Comparison of ENCODE assay signal across 16 mouse cellular contexts in genomic region chr19:4720112-4720511, GRCm38 (mm10). TPM values are rescaled to one million over a fixed set of nuclear protein-coding genes. Genes with fewer than 3 reads are reported as not detected.
DNase-seq lines count a peak whose midpoint lies in the region; ATAC-seq and TF ChIP-seq lines count a peak whose summit lies in the region.
"Had no signal": no experiment of that assay in that cellular context is flagged by ENCODE, and none has a peak within 500 bp of the region (broad histone marks: within the 10 kb centered on the region; RNA-seq: fewer than 3 reads in every experiment).

No protein-coding gene starts in this region.

- no peak for ATAC-seq in kidney, postnatal 0 days (replicated peaks; ENCODE audit: low FRiP score, low read depth)
- no peak for ATAC-seq in lung, embryonic 16.5 days (ENCODE audit: low read depth)
- ATAC-seq in intestine, embryonic 14.5 days (replicated peaks; ENCODE audit: low FRiP score, low TSS enrichment, low read depth), result no peak
- no peak for ATAC-seq in stomach, embryonic 16.5 days (ENCODE audit: insufficient read depth, low FRiP score)
- ATAC-seq: forebrain, embryonic 15.5 days had no signal

- peak overlapping the region; percentile 72 for H3K27ac ChIP-seq in kidney, postnatal 0 days
- no peak overlapping the region for H3K27ac ChIP-seq in lung, embryonic 16.5 days (ENCODE audit: low read length)
- no peak overlapping the region for H3K27ac ChIP-seq in intestine, embryonic 14.5 days (ENCODE audit: low read depth)
- peak overlapping the region; percentile 86 for H3K27ac ChIP-seq in stomach, embryonic 16.5 days (ENCODE audit: low read length)
- H3K27ac ChIP-seq: forebrain, embryonic 15.5 days; heart, embryonic 13.5 days; limb, embryonic 13.5 days; midbrain, embryonic 10.5 days; neural tube, embryonic 13.5 days had no signal

- H3K9ac ChIP-seq in kidney, postnatal 0 days (ENCODE audit: low read depth, low read length), result no peak overlapping the region
- H3K9ac ChIP-seq in lung, embryonic 16.5 days (ENCODE audit: low read length), result no peak overlapping the region
- no peak overlapping the region for H3K9ac ChIP-seq in intestine, embryonic 14.5 days (ENCODE audit: low read length)
- peak overlapping the region; percentile 57 for H3K9ac ChIP-seq in stomach, embryonic 16.5 days (ENCODE audit: low read length)
- H3K9ac ChIP-seq: forebrain, embryonic 15.5 days; limb, embryonic 13.5 days; neural tube, embryonic 13.5 days had no signal

- no peak for DNase-seq in kidney, postnatal 0 days (ENCODE audit: low spot score)
- DNase-seq in kidney, postnatal 4 days, result no peak
- DNase-seq in lung, postnatal 25 days (ENCODE audit: low spot score), result no peak
- no peak for DNase-seq in intestine, embryonic 14.5 days (ENCODE audit: low spot score)
- DNase-seq in gastrocnemius, adult 8-10 months (ENCODE audit: low spot score in 2 of 2), result no peak
- DNase-seq: heart, postnatal 4 days had no signal

- peaks cover 6% of the 10 kb centered on the region; the same call in 1 of the 2 replicates for H3K4me1 ChIP-seq in kidney, postnatal 0 days (replicated peaks; ENCODE audit: insufficient read depth, low read length)
- peaks cover 5% of the 10 kb centered on the region for H3K4me1 ChIP-seq in lung, embryonic 16.5 days (replicated peaks; ENCODE audit: control insufficient read depth, insufficient read depth, low read length)
- no peaks in the 10 kb centered on the region for H3K4me1 ChIP-seq in intestine, embryonic 14.5 days (replicated peaks; ENCODE audit: control insufficient read depth, insufficient read depth, low read length)
- peaks cover 7% of the 10 kb centered on the region; the same call in 1 of the 2 replicates for H3K4me1 ChIP-seq in stomach, embryonic 16.5 days (ENCODE audit: control insufficient read depth, insufficient read depth, low read length)
- H3K4me1 ChIP-seq: forebrain, embryonic 15.5 days had no signal

- no peaks in the 10 kb centered on the region for H3K9me3 ChIP-seq in kidney, postnatal 0 days (replicated peaks; ENCODE audit: low read length)
- no peaks in the 10 kb centered on the region for H3K9me3 ChIP-seq in lung, embryonic 16.5 days (ENCODE audit: control insufficient read depth, low read length)
- H3K9me3 ChIP-seq in intestine, embryonic 14.5 days (ENCODE audit: control insufficient read depth, low read length), result no peaks in the 10 kb centered on the region
- no peaks in the 10 kb centered on the region for H3K9me3 ChIP-seq in stomach, embryonic 16.5 days (replicated peaks; ENCODE audit: control insufficient read depth, low read length)
- H3K9me3 ChIP-seq: forebrain, embryonic 15.5 days; heart, embryonic 13.5 days; limb, embryonic 13.5 days; midbrain, embryonic 10.5 days; neural tube, embryonic 13.5 days had no signal

- no peak for TF ChIP-seq CTCF in kidney, postnatal 0 days (IDR thresholded peaks at IDR 0.05; ENCODE audit: low read depth)

- H3K4me2 ChIP-seq in kidney, postnatal 0 days (ENCODE audit: low read length), result peak overlapping the region; percentile 38
- H3K4me2 ChIP-seq in lung, embryonic 16.5 days (ENCODE audit: low read depth, low read length), result peak overlapping the region; percentile 33; the same call in 1 of the 2 replicates
- peak overlapping the region; percentile 41 for H3K4me2 ChIP-seq in intestine, embryonic 14.5 days (ENCODE audit: low read length)
- peak overlapping the region; percentile 46 for H3K4me2 ChIP-seq in stomach, embryonic 16.5 days (ENCODE audit: low read depth, low read length)
- H3K4me2 ChIP-seq: forebrain, embryonic 15.5 days; neural tube, embryonic 13.5 days had no signal

- H3K36me3 ChIP-seq in kidney, postnatal 0 days (ENCODE audit: insufficient read depth, low read length), result no peaks in the 10 kb centered on the region
- no peaks in the 10 kb centered on the region for H3K36me3 ChIP-seq in lung, embryonic 16.5 days (ENCODE audit: control insufficient read depth, insufficient read depth, low read length)
- H3K36me3 ChIP-seq in intestine, embryonic 14.5 days (ENCODE audit: control insufficient read depth, insufficient read depth, low read length), result no peaks in the 10 kb centered on the region
- no peaks in the 10 kb centered on the region for H3K36me3 ChIP-seq in stomach, embryonic 16.5 days (ENCODE audit: control insufficient read depth, insufficient read depth, low read length)
- H3K36me3 ChIP-seq: heart, embryonic 13.5 days; limb, embryonic 13.5 days had no signal

- H3K4me3 ChIP-seq in kidney, postnatal 0 days (replicated peaks; ENCODE audit: low read depth, low read length), result no peak overlapping the region
- no peak overlapping the region for H3K4me3 ChIP-seq in lung, embryonic 16.5 days (ENCODE audit: low read length)
- no peak overlapping the region for H3K4me3 ChIP-seq in intestine, embryonic 14.5 days (ENCODE audit: low read depth, low read length)
- H3K4me3 ChIP-seq in stomach, embryonic 16.5 days (replicated peaks; ENCODE audit: low read length), result peak overlapping the region; percentile 39
- H3K4me3 ChIP-seq: forebrain, embryonic 15.5 days; heart, embryonic 13.5 days; limb, embryonic 13.5 days; neural tube, embryonic 13.5 days had no signal

- no peaks in the 10 kb centered on the region for H3K27me3 ChIP-seq in kidney, postnatal 0 days (ENCODE audit: insufficient read depth, low read length)
- no peaks in the 10 kb centered on the region for H3K27me3 ChIP-seq in lung, embryonic 16.5 days (ENCODE audit: control insufficient read depth, insufficient read depth, low read depth, low read length)
- H3K27me3 ChIP-seq in intestine, embryonic 14.5 days (replicated peaks; ENCODE audit: control insufficient read depth, insufficient read depth, low read length), result no peaks in the 10 kb centered on the region
- no peaks in the 10 kb centered on the region for H3K27me3 ChIP-seq in stomach, embryonic 16.5 days (ENCODE audit: control insufficient read depth, insufficient read depth, low read length)
- H3K27me3 ChIP-seq: forebrain, embryonic 15.5 days; neural tube, embryonic 13.5 days had no signal

- WGBS in kidney, postnatal 0 days, result 78% methylated on average over 15 of the region's 15 CpGs
- WGBS in lung, embryonic 16.5 days, result 71% methylated on average over 15 of the region's 15 CpGs
- WGBS in intestine, embryonic 14.5 days, result 82% methylated on average over 15 of the region's 15 CpGs
- WGBS in stomach, embryonic 16.5 days, result 67% methylated on average over 15 of the region's 15 CpGs

RNA-seq across cellular contexts. Expression of gene Sptbn2, which starts 9.1 kb away (rescaled TPM):
- polyA plus RNA-seq in kidney, postnatal 0 days (2015; fragmentation: Nextera tagmentation; extraction: Ambion mirVana), result 2.6 and 3.0 TPM in 2 replicates
- 1.0 and 1.4 TPM in 2 replicates for polyA plus RNA-seq in lung, embryonic 16.5 days (2015; fragmentation: Nextera tagmentation; extraction: Ambion mirVana)
- polyA plus RNA-seq in intestine, embryonic 14.5 days (2014; fragmentation: Nextera tagmentation; extraction: Ambion mirVana), result 2.1 and 2.4 TPM in 2 replicates
- polyA plus RNA-seq in stomach, embryonic 16.5 days (2015; fragmentation: Nextera tagmentation; extraction: Ambion mirVana), result 4.7 and 5.5 TPM in 2 replicates
- under 1 TPM in 3 of 4 experiments, not detected in 1; 0.04 to 0.10 (median 0.07) TPM for total RNA-seq in gastrocnemius, adult 8-10 months (2022)

RNA-seq across cellular contexts. Expression of gene Gm960, which starts 21.6 kb away (rescaled TPM):
- polyA plus RNA-seq in kidney, postnatal 0 days (2015; fragmentation: Nextera tagmentation; extraction: Ambion mirVana), result 2.5 and 3.2 TPM in 2 replicates
- polyA plus RNA-seq in lung, embryonic 16.5 days (2015; fragmentation: Nextera tagmentation; extraction: Ambion mirVana), result 2.5 and 3.3 TPM in 2 replicates
- polyA plus RNA-seq in intestine, embryonic 14.5 days (2014; fragmentation: Nextera tagmentation; extraction: Ambion mirVana), result 3.2 and 3.8 TPM in 2 replicates
- 1.2 and 3.0 TPM in 2 replicates for polyA plus RNA-seq in stomach, embryonic 16.5 days (2015; fragmentation: Nextera tagmentation; extraction: Ambion mirVana)
- total RNA-seq in gastrocnemius, adult 8-10 months (2022), result not detected
- total RNA-seq: adrenal gland, adult 18-20 months; gastrocnemius, postnatal 4 days had no signal
- polyA plus RNA-seq: spleen, adult 2 months had no signal

RNA-seq across cellular contexts. Expression of gene Rbm4b, which starts 36.2 kb away (rescaled TPM):
- 44.9 and 47.2 TPM in 2 replicates for polyA plus RNA-seq in kidney, postnatal 0 days (2015; fragmentation: Nextera tagmentation; extraction: Ambion mirVana)
- polyA plus RNA-seq in lung, embryonic 16.5 days (2015; fragmentation: Nextera tagmentation; extraction: Ambion mirVana), result 57.6 and 58.7 TPM in 2 replicates
- polyA plus RNA-seq in intestine, embryonic 14.5 days (2014; fragmentation: Nextera tagmentation; extraction: Ambion mirVana), result 55.0 and 62.4 TPM in 2 replicates
- polyA plus RNA-seq in stomach, embryonic 16.5 days (2015; fragmentation: Nextera tagmentation; extraction: Ambion mirVana), result 50.3 and 54.8 TPM in 2 replicates
- 1 to 10 TPM; 2.0 to 2.9 (median 2.7) TPM for total RNA-seq in gastrocnemius, adult 8-10 months (2022)

Comparison
In these comparisons a context has a peak if more than half of its experiments do, and no peak if none do; other contexts are left out.
1. H3K27ac ChIP-seq: peak in kidney, postnatal 0 days (single experiment) and stomach, embryonic 16.5 days (single experiment); none in lung, embryonic 16.5 days (single experiment) and intestine, embryonic 14.5 days (single experiment).
2. Peak in every context shown above with its lines, with median percentiles within 50 percentile points of each other: H3K4me2 ChIP-seq.